Mouse (Mus musculus): ENCODE measurements at regions not wholly inside any gene's neighbourhood (a gene's known extent, or its start where the extent isn't known, plus 50 kb on each side); places are given as distances from the start of the nearest gene placed in this dataset.

DNA sequence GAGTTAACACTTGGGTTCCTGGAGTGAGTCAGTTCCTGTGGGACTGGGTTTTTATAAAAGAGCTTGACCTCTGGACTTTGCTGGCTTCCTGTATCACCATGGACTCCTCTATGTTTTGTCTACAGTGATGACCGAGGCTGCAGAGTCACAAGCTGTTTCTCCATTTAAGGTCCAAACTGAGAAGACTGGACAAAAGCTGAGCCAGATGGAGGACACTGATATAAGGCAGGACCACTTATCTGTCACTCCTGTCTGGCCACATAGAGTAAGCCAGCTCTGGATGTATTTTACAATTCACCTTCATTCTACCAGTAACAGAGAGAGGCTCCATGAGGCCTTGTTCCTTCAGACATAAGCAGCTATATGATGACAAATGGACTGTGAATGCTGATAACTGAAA lies 202.7 kb downstream of the Pik3r1 start:
- no peak for TF ChIP-seq EP300 (IDR thresholded peaks at IDR 0.05)
- no peak for TF ChIP-seq CTCF (IDR thresholded peaks at IDR 0.05)
